Mouse (Mus musculus) fat pad, adult 2 months (tissue): ENCODE results near the gene Sh2b3.

Experiments used
- DNase-seq: peaks from one replicate; pipeline ENCODE4 v3.0.0-alpha.2; 2011; ENCODE audit warnings: low read depth, low spot score; ENCODE audit errors: extremely low read depth

Gene Sh2b3

DNA sequence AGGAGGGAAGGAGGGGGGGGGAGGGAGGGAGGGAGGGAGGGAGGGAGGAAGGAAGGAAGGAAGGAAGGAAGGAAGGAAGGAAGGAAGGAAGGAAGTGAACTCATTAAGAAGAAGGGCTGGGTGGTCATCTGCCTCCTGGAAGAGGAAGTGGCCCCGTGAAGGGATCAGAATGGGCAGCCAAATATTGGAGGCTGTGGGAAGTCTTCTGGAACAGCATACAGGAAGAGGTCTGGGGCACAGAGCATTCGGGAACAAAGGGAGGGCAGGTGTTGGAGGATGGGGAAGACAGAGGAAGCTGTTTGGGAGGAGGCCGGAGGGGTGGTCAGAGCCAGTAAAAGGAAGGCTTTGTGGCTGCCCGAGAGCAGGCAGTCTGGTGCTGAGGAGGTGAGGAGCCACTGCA, 7.9 kb upstream of the Sh2b3 start:
- no peak for DNase-seq

DNA sequence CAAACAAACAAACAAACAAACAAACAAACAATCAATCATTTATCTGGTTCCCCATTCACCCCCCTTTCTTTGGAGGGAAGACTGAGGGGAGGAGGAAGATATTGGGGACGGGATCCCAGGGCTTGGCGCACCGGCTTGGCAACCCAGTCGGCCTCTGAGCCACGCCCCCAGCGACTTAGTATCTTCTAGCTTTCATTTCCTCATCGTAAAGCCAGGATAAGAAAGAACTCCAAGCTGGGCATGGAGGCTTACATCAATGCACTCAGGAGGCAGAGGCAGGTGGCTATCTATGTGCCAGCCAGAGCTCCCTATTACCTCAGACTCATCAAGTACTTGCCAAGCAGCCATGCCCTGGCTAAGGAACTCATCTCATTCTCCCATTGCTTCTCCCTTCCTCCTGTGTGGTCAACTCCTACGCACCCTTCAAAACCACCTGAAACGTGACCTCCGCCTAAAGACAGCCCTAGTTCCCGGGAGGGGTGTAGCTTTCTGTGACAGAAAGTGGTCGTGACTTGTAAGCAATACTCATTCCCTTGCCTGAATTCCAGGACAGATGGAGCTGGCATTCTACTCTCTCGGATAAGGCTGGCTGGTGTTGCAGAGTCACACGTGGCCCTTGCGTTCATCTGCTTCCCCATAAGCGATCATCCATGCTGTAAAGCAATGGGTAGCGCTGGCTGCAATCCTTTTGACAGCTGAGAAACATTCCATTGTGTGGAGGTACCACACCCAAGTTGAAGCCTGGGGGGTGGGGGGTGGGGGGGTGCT, 5.9 kb upstream of the Sh2b3 start:
- DNase-seq: no peak

DNA sequence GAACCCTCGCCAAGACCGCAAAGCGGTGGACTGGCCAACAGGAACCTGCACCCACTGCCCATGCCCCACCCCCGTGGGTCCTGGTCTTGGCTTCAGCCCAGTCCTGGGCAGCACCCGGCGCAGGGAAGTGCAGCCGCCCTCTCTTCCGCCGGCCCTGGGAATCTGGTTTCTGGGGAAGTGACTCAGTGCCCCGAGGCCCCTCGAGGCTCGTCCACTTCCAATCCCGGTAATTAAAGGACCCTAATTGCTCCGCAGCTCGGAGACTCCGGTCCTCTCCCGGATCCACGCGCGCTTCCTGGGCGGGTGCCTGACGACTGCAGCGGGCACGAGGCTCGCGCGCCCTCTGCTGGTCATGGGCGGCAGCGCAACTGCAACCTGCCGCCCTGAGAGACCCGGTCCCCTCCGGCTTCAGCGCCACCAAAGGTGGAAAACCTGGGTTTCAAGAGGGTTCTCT, 5.2 kb upstream of the Sh2b3 start:
- DNase-seq: no peak

DNA sequence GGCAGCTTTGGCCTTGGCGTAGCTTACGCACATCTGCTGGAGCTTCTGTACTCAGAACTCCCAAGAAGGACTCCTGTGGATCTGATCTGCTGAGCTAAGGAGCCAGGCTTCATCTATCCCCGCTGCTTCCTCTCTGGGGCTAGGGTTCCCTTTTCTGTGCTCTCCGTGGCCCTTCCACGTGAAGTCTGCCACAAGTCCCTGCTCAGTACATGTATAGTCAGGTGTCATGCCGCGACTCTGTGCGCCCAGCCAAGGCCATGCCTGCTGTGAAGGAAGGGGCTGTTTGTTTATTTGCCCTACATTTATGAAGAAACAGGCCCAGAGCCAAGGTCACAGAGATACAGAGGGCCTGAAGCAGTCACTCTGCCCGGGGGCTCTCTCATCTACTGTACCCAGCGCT, 4.5 kb upstream of the Sh2b3 start:
- DNase-seq: no peak

DNA sequence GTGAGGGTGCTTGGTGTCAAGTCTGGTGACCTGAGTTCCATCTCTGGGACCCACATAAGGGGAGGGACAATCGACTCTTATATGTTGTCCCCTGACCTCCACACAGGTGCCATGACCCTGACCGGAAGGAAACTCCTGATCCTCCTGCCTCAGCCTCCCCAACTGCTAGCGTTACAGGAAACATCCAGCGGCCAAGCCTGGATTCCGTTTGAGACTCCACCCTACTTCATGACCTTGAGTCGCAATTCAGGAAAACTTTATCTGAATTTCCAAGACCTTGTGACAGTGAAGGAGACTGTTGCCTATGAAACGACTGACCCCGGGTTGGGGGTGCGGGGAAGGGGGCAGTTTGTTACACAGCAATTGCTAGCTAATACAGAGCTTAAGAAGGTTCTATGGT, 4.1 kb upstream of the Sh2b3 start:
- DNase-seq: no peak

DNA sequence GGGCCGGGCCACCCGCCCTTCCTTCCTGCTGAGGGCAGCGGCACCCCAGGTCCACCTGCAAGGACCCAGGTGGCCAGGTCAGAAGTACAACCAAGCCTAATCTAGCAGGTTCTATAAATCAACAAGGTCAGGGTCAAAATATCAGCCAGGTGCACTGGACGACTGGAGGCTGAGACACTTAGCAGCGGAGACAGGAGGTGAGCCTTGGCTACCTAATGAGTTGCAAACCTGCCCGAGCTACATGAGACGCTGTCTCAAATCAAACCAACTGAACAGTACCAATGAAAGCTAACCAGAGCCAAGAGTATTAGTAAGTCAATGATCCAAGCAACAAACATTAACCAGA, 1.7 kb upstream of the Sh2b3 start:
- no peak for DNase-seq

DNA sequence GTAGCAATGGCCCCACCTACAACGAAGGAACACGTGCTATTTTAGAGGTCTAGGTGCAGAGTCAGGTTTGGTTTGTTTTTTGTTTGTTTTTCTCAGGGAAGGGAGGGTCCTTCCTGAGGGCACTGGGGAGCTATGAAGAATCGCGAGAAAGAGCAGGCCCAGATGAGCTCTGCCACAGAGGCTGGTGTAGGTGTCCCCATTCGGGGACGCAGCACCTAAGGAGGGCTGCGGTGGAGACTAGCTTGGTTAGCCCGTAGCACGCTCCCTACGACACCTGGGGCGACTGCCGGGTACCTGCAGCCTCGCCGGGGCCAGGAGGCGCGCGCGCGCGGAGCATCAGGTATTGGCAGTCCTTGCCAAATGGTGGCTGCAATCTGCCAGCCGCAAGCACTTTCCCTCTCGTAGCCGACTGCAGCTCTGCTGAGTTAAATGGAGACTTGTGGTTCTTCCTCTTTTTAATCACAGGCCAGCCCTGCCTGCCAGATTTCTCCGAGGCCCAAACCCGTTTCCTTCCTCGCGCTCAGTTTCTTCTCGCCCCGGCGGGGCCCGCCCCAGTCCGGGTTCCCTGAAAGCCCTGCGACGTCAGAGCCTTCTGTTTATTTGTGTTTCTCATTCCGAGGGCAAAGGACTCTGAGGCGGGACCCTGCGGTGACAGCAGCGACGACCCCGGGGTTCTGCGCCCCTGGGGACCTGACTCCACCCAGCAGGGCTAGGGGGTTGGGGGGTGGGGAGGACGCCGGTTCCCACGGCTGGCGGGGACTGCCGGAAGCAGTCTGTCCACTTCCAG, 1.1 kb upstream of the Sh2b3 start:
- DNase-seq: no peak

DNA sequence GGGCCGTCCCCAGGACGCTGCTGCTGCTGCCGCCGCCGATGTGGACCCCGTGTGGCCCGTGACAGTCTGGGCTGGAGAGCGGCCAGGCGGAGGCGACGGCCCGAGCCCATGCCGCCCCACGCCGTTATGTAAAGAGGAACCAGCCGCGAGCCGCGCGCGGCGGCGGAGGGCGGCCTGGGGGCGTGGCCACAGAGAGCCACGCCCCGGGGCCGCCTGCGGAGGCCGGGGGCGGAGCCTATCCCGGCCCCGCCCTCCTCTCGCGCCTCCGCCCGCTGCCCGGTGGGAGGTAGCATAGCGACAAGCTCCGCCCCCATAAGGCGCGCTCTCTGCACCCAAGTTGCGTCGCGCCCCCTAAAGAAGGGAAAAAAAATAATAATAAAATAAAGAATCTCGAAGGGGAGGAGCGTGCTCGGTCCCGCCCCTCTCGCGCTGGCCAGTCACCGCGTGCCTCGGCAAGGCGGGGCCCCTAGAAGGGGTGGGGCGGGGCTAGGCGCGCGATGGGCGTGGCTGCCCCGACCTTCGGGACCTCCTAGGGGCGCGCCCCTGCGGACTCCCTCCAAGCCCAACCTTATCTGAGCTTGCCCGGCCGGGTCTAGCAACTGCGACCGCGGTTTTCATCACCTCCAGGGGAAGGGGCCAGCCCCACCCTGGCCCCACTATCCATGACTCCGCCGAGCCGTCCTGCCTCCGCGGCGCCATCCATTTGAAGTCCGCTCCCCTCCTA, 592 bp downstream of the Sh2b3 start:
- DNase-seq: no peak

DNA sequence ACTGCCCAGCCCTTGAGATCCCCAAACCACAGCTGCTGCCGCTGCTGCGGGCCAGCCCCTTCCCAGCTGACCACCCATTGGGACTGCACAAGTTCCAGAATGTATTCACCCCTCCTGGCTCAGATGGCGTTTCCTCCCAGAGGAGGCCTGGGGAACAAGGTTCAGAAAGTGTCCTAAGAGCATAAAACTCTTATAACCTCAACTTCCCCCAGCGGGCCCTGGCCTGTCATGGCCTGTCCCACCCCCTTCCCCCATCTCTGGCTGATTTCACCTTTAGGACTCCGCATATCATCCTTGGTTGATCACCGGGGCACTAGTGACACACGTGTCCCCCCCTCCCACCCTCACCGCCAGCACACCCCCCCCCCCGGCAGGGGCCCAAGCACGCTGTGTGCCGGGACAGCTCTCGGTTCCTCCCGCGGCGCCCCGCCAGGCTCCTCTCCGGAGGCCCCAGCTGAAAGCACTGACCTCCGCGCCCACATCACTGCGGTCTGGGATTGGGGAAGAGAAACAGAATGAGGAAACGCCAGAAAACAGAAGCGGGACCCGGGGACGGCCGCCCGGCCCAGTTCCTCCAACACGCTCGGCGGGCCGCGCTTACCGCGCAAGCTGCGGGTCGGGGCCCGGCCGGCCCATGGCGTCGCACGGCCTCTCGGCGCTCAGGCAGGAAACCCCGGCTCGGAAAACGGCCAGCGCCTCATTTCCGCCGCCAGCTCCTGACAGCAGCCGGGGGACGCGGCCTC, 1.3 kb downstream of the Sh2b3 start:
- no peak for DNase-seq

DNA sequence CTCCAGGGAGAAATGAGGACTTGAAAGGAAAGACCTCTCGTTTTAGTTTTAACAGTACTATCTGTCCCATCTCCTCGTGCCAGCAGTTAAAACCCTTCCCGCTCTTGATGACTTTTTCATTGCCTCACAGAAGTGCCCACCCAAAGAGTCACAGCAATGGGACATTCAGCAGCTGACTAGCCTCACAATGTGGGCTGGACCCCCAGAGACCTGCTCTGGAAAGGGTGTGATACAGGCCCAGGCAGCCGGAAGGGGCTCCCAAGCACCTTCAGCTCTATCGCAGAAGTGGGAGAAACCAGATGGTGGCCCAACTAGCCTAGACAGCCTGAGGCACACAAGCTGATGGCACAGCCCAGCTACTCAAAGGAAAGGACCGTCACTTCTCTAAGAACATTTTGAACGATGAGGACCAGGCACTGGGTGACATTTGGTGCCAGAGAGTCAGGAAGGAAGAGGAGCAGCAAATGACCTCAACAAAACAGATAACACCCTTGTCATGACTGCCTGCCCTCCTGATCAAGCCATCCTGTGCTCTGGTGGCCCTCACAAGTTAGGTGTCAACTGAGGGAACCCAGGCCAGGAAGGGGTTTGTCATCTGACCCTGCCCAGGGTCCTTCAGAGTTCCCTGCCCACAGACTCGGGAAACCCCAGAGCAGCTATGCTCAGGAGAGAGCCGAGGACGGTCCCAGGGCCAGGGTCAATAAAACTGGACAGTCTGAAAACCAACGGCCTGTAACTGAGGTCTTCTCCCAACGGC, 2.3 kb downstream of the Sh2b3 start:
- DNase-seq: no peak

DNA sequence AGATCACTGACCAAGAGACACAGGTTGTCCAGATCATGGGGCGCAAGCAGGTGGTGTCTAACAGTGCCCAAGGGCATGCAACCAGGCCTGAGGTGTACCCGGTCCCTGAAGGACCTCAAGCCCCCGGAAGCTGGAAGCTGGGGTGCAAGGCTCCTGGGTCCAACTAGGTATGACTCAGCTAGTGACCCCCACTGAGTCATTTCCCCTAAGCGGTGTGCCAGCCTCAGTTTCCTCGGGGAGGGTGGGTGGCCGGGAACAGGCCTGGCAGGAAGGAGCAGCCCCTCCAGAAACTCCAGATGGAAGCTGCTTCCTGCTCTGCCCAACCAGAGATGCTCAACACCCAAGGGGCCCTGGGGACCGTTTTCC, 3.2 kb downstream of the Sh2b3 start:
- no peak for DNase-seq

DNA sequence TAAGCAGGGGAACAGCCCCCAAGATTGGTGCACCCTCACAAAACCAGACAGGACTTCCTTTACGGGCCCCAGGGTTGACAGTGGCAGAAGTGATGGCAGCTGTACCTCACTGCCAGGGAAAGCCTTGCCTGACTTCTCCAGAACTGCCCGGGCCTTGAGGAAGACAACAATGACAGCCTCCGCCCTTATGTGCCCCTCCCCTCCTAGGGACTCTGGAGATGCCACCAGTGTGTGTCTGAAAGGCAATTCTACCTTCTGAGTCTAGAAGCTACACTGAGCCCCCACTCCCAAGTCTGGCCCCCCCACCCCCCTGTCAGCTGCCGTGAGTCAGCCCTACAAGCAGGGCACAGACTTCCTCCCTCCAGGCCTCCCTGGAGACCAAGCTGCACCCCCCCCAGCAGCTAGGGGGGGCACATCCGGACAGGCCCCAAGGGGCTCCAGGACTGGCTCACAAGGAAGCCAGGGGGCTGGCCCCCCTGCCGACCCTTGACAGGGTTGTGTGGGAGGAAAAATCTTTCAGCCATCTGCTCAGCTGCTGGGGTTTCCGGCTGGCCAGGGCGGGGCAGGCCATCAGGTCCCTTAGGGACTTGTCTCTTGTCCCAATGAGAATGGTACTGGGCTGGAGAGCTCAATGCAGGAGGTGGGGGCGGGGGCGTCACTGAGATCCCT, 3.7 kb downstream of the Sh2b3 start:
- no peak for DNase-seq

DNA sequence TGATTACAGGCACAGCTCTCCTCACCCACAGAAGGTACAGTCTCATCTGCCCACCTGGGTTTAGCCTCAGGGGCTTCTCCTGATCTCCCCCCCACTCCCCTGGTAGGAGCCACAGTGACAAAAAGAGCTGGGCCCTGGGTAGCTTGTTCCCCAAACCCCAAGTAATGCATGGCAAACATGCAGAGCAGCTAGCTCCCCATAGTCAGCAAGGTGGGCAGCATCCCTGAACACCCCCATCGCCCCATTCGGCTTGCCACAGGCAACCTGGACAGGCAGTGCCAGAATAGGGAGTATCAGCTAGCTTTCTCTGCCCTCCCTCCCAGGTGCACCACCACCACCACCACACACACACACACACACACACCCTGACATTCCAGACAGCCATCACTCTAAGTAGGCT, 4.3 kb downstream of the Sh2b3 start:
- DNase-seq: no peak

DNA sequence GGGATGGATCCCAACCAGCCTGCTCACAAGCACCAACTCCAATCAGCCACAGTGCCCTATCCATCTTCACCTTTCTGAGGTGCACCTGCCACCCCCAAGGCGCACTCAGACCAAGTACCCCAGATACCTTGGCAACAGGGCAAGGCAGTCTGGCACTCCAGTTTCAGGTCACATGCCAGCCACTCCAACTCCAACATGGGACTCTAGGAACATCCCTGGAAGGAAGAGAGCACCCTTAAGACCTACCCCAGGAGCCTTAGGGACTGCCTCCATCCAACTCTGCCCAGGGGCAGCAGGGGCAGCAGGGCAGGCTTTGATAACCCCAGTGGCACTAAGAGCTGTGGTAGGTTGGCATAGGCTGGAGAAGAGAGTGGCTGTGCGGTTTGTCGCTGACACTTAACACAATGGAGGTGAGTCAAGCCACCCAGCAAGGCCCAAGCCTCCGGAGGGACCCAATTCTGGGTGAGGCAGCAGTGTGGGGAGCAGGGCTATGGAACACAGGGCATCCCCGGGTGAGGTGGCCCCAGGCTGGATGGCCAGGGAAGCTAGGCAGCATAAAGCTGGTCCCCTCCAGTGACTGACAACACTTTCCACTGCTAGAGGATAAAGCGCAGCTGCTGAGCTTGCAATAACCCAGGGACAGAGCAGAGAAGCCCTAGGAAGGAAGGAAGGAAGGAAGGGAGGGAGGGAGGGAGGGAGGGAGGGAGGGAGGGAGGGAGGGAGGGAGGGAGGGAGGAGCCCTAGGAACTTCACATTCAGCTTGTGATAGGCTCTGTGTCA, 4.9 kb downstream of the Sh2b3 start:
- no peak for DNase-seq

DNA sequence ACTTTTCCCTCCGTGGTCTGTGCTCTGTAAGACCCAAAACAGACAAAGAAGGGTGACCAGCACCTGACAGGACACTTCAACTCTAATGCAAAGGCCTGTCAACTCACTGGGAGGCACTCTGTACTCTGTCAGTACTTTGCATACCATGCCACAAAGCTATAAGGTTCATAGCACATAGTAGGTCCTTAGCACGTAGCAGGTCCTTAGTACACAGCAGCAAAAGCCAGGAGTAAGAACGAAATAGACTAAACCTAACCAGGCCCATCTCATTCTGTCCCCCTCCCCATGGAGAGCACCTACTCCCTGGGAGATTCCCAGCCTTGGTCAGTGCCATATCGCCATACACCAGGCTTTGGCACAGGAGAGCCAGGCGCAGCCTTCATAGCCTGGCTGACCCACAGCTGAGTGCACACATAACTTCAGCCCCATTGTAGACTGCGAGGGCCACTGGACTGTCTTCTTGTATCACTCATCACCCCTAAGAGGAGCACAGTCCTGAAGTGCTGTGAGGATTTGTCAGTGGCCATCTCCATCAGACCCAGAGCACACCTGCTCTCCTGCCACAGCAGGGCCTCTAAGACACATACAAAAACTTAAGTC, 6.3 kb downstream of the Sh2b3 start:
- DNase-seq: no peak

DNA sequence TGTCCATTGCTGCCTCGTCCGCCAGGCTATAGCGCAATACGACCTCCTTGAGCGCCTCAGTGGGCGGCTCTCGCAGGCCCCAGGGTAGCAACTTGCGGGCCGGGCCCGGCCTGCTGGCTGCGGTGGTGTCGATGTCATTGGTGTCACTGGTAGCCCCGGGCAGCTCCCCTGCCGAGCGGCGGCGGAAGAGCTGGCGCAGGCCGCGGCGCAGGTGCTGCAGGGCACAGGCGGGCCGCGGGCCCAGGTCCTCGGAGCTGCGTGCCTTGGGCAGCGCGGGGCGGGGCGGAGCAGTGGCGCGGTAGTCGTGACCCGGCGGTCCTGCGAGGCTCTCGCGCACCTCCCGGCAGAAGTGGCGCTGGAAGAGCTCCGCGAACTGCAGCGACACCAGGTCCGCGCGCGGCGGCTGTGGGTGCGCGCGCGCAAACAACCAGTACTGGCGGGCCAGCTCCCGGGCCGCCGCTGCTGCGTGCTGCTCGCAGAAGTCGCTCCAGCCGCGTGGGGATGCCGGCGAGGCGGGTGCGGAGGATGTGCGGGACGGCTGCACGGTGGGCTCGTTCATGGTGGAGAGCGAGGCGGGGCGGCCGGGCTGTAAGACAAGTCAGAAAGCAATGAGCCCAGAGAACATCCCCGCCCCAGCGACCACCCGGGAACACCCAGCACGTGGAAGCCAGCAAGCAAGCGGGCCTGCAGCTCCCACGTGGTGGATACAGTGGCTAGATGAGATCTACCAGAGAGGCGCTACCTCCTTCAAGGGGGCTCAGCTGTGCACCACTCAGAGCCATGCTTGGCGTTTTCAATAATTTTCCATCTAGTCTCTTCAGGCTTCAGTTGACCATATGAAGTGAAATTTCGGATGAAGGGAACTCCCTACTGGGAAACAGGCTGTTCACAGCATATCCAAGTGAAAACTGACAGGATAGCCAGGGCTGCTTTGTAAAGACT, 8.7 kb downstream of the Sh2b3 start:
- DNase-seq: no peak

DNA sequence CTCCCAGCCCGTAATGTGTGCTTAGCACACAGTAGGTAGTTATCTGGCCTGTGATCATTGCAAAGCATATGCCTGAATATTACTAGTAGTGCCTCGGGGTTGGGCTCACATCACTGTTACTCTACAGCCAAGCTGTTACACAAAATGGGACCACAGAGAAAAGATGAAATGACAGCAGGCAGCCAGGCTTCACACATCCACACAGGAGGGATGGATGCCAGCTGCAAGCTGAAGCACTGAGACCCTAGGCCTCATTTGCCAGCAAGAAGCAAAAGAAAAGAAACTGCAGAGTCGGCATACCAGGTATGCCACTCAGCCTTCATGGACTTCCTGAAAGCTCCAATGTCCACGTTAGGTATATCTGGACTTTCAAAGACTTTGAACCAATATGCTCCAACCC, 9.6 kb downstream of the Sh2b3 start:
- DNase-seq: no peak

DNA sequence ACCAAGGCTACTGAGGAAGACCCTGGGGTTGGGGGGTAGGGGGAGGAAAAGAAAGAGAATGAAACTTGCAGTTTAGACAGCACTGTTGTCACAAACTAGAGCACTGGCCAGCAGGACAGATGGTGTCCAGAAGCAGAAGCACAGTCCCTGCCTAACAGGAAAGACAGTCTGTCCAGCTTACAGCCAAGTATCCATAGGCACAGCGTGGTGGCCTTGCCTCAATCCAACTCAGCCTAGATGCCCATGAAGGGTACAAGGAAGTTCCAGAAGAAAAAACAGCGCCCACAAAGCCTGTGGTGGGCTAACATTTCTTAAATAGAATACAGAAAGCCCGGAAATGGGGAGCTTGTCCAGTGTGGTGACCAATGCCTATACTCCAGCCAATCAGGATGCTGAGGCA, 11.8 kb downstream of the Sh2b3 start:
- no peak for DNase-seq
